Mouse (Mus musculus) heart, embryonic 16.5 days (tissue): ENCODE results near the gene Ap1g2. TPM values are rescaled to one million over a fixed set of nuclear protein-coding genes. Genes with fewer than 3 reads are reported as not detected.

Experiments used
- ATAC-seq: fragments of 200-750 bp; cut with Nextera tagmentation; replicated peaks from 2 replicates; pipeline ENCODE4 v1.8.0; 2017; ENCODE audit warnings: moderate number of reproducible peaks; ENCODE audit not compliant: insufficient read depth, low FRiP score; ENCODE audit errors: extremely low read depth
- H3K27ac ChIP-seq: fragments of 300-500 bp; sonication (generic); 2 replicates; pipeline ENCODE4 v1.5.1; 2014; ENCODE audit warnings: mild to moderate bottlenecking, low read length, control low read depth, moderate library complexity
- H3K27me3 ChIP-seq: fragments of 300-500 bp; sonication (generic); 2 replicates; pipeline ENCODE4 v1.6.1; 2014; ENCODE audit warnings: low read length, mixed read lengths; ENCODE audit not compliant: control insufficient read depth, insufficient read depth
- H3K36me3 ChIP-seq: fragments of 300-500 bp; sonication (generic); 2 replicates; pipeline ENCODE4 v1.6.1; 2014; ENCODE audit not compliant: control insufficient read depth, insufficient read depth
- H3K4me1 ChIP-seq: fragments of 300-500 bp; sonication (generic); 2 replicates; pipeline ENCODE4 v1.6.1; 2014; ENCODE audit warnings: low read length, mixed read lengths; ENCODE audit not compliant: control insufficient read depth, insufficient read depth
- H3K4me2 ChIP-seq: fragments of 300-500 bp; sonication (generic); 2 replicates; pipeline ENCODE4 v1.6.1; 2014; ENCODE audit warnings: low read depth, mild to moderate bottlenecking, control low read depth, low read length
- H3K4me3 ChIP-seq: fragments of 300-500 bp; sonication (generic); 2 replicates; pipeline ENCODE4 v1.5.1; 2014; ENCODE audit warnings: mild to moderate bottlenecking, control low read depth, low read length
- H3K9ac ChIP-seq: fragments of 300-500 bp; sonication (generic); 2 replicates; pipeline ENCODE4 v1.6.1; 2014; ENCODE audit warnings: low read length, control low read depth
- H3K9me3 ChIP-seq: fragments of 300-500 bp; sonication (generic); replicated peaks from 2 replicates; pipeline ENCODE4 v1.6.1; 2016; ENCODE audit warnings: low read length; ENCODE audit not compliant: control insufficient read depth
- WGBS: fragments of 180-500 bp; shearing (Covaris S2); extraction: QIAGEN DNeasy Blood & Tissue Kit; methylation state at CpG from one replicate; pipeline ENCODE4 v1.1.7; 2014; 5-methylcytosine and 5-hydroxymethylcytosine counted together
- polyA plus RNA-seq: library from polyadenylated mRNA; unstranded; fragments of >200 nt; fragmentation: Nextera tagmentation; extraction: Ambion mirVana; gene quantifications from 2 replicates; pipeline ENCODE4 v1.2.1, GENCODE M21; 2015

The Ap1g2 gene
- polyA plus RNA-seq = 10.4 and 14.2 TPM in 2 replicates

- WGBS = 2% methylated on average over 39 of the region's 39 CpGs
- Histone ChIP-seq H3K9ac (peak within 1 kb of the TSS; percentile 83), H3K4me1 (peaks cover 12% of the 10 kb centered on the region), H3K27me3 (peaks cover 26% of the 10 kb centered on the region), H3K9me3 (no peaks in the 10 kb centered on the region), H3K27ac (peak within 1 kb of the TSS; percentile 51; the same call in 1 of the 2 replicates), H3K36me3 (no peaks in the 10 kb centered on the region), H3K4me2 (peak within 1 kb of the TSS; percentile 94), H3K4me3 (peak within 1 kb of the TSS; percentile 71)
- peak; percentile 82 for ATAC-seq
Measured at GRCm38 (mm10) chr14:55105836-55106809, at the start of gene Ap1g2. Gene Ap1g2 (minus strand): TSS chr14:55106593.

- H3K27ac ChIP-seq = no peak overlapping the region
- 0 out of 2 replicates have a peak, but pooled peaks cover 4% of the 10 kb centered on the region for H3K4me1 ChIP-seq
- H3K27me3 ChIP-seq = no peaks in the 10 kb centered on the region
- H3K36me3 ChIP-seq = no peaks in the 10 kb centered on the region
- ATAC-seq = no peak
- no peaks in the 10 kb centered on the region; the same call in 1 of the 2 replicates for H3K9me3 ChIP-seq
- H3K9ac ChIP-seq = no peak overlapping the region
- H3K4me2 ChIP-seq = no peak overlapping the region
- WGBS = 89% methylated on average over 16 of the region's 16 CpGs
- no peak overlapping the region for H3K4me3 ChIP-seq
Measured at GRCm38 (mm10) chr14:55152951-55153481, 46.6 kb upstream of the Ap1g2 start.

GRCm38 (mm10) chr14:55152174-55152573 is 45.8 kb upstream of the Ap1g2 start:
- Histone ChIP-seq H3K9ac (no peak overlapping the region), H3K27me3 (no peaks in the 10 kb centered on the region), H3K9me3 (no peaks in the 10 kb centered on the region; the same call in 1 of the 2 replicates), H3K4me2 (no peak overlapping the region), H3K27ac (no peak overlapping the region), H3K4me1 (0 out of 2 replicates have a peak, but pooled peaks cover 4% of the 10 kb centered on the region), H3K36me3 (no peaks in the 10 kb centered on the region), H3K4me3 (no peak overlapping the region)
- WGBS = 77% methylated on average over 4 of the region's 4 CpGs
- no peak for ATAC-seq

- WGBS = 49% methylated on average over 5 of the region's 5 CpGs
- H3K4me3 ChIP-seq = no peak overlapping the region
- no peak for ATAC-seq
- H3K27ac ChIP-seq = no peak overlapping the region
- H3K4me2 ChIP-seq = no peak overlapping the region
- H3K27me3 ChIP-seq = no peaks in the 10 kb centered on the region
- 0 out of 2 replicates have a peak overlapping the region, but pooled peaks have one; percentile 4 for H3K9ac ChIP-seq
- no peaks in the 10 kb centered on the region for H3K36me3 ChIP-seq
- H3K4me1 ChIP-seq = 0 out of 2 replicates have a peak, but pooled peaks cover 4% of the 10 kb centered on the region
- no peaks in the 10 kb centered on the region; the same call in 1 of the 2 replicates for H3K9me3 ChIP-seq
Measured at GRCm38 (mm10) chr14:55150985-55151384, 44.6 kb upstream of the Ap1g2 start.

GRCm38 (mm10) chr14:55149041-55149440 is 42.6 kb upstream of the Ap1g2 start:
- WGBS = 75% methylated on average over 5 of the region's 5 CpGs
- no peak overlapping the region for H3K4me2 ChIP-seq
- H3K4me1 ChIP-seq = 0 out of 2 replicates have a peak, but pooled peaks cover 4% of the 10 kb centered on the region
- ATAC-seq = no peak
- H3K9ac ChIP-seq = no peak overlapping the region
- no peaks in the 10 kb centered on the region for H3K36me3 ChIP-seq
- H3K27ac ChIP-seq = no peak overlapping the region
- H3K27me3 ChIP-seq = no peaks in the 10 kb centered on the region
- H3K9me3 ChIP-seq = no peaks in the 10 kb centered on the region; the same call in 1 of the 2 replicates
- H3K4me3 ChIP-seq = no peak overlapping the region

- no peaks in the 10 kb centered on the region; the same call in 1 of the 2 replicates for H3K9me3 ChIP-seq
- no peak overlapping the region for H3K4me2 ChIP-seq
- no peaks in the 10 kb centered on the region for H3K36me3 ChIP-seq
- H3K27me3 ChIP-seq = no peaks in the 10 kb centered on the region
- 0 out of 2 replicates have a peak, but pooled peaks cover 4% of the 10 kb centered on the region for H3K4me1 ChIP-seq
- 24% methylated on average over 5 of the region's 5 CpGs for WGBS
- no peak overlapping the region for H3K9ac ChIP-seq
- H3K27ac ChIP-seq = no peak overlapping the region
- H3K4me3 ChIP-seq = no peak overlapping the region
- ATAC-seq = no peak
Measured at GRCm38 (mm10) chr14:55148363-55148915, 42.0 kb upstream of the Ap1g2 start.

- Histone ChIP-seq H3K4me1 (0 out of 2 replicates have a peak, but pooled peaks cover 4% of the 10 kb centered on the region), H3K4me3 (no peak overlapping the region), H3K27ac (no peak overlapping the region), H3K36me3 (no peaks in the 10 kb centered on the region), H3K27me3 (no peaks in the 10 kb centered on the region), H3K9me3 (no peaks in the 10 kb centered on the region), H3K4me2 (no peak overlapping the region), H3K9ac (no peak overlapping the region)
- no peak for ATAC-seq
- 81% methylated on average over 12 of the region's 12 CpGs for whole genome bisulfite sequencing
Measured at GRCm38 (mm10) chr14:55146829-55147401, 40.5 kb upstream of the Ap1g2 start.

- H3K4me1 ChIP-seq = 0 out of 2 replicates have a peak, but pooled peaks cover 4% of the 10 kb centered on the region
- H3K27ac ChIP-seq = no peak overlapping the region
- H3K9ac ChIP-seq = no peak overlapping the region
- H3K4me3 ChIP-seq = no peak overlapping the region
- ATAC-seq = no peak
- H3K9me3 ChIP-seq = no peaks in the 10 kb centered on the region
- H3K27me3 ChIP-seq = no peaks in the 10 kb centered on the region
- no peaks in the 10 kb centered on the region for H3K36me3 ChIP-seq
- no peak overlapping the region for H3K4me2 ChIP-seq
- WGBS = 77% methylated on average over 1 of the region's 1 CpGs
Measured at GRCm38 (mm10) chr14:55146324-55146723, 39.9 kb upstream of the Ap1g2 start.
